Mouse (Mus musculus) CD4-positive helper T cell, adult 2 months (primary cell): Measurements from ENCODE around the gene Tnik.

Experiments used
- DNase-seq: peaks from one replicate; pipeline ENCODE4 v3.0.0-alpha.2; 2012; ENCODE audit warnings: low read depth, missing footprints, low spot score

Gene Tnik

GRCm38 (mm10) chr3:28705522-28706137 lies 442.6 kb downstream of the Tnik start:
- peak; percentile 7 for DNase-seq

- no peak for DNase-seq
Observed at GRCm38 (mm10) chr3:28706736-28707135, 443.7 kb downstream of the Tnik start.

- DNase-seq: peak; percentile 48
Observed at GRCm38 (mm10) chr3:28709740-28710139, 446.7 kb downstream of the Tnik start.

GRCm38 (mm10) chr3:28713913-28714698 lies 451.1 kb downstream of the Tnik start:
- no peak for DNase-seq

GRCm38 (mm10) chr3:28718521-28718920 lies 455.5 kb downstream of the Tnik start:
- DNase-seq: no peak

GRCm38 (mm10) chr3:28721218-28721617 lies 458.2 kb downstream of the Tnik start:
- DNase-seq: no peak

GRCm38 (mm10) chr3:28721838-28722237 lies 458.8 kb downstream of the Tnik start:
- DNase-seq: no peak

GRCm38 (mm10) chr3:28722531-28722930 lies 459.5 kb downstream of the Tnik start:
- no peak for DNase-seq

GRCm38 (mm10) chr3:28723534-28723933 lies 460.5 kb downstream of the Tnik start:
- no peak for DNase-seq

GRCm38 (mm10) chr3:28725203-28725602 lies 462.2 kb downstream of the Tnik start:
- no peak for DNase-seq
